Mouse (Mus musculus) myocyte (in vitro differentiated cells): ENCODE data around the gene Ak8.

ENCODE experiments used
- CEBPB ChIP-seq: IDR thresholded peaks from 2 replicates; pipeline ENCODE4 v1.6.1; 2011; ENCODE audit warnings: mild to moderate bottlenecking, moderate library complexity; ENCODE audit not compliant: poor library complexity, insufficient read depth, severe bottlenecking
- MAX ChIP-seq: IDR thresholded peaks from one replicate; pipeline ENCODE4 v1.6.1; 2011; ENCODE audit warnings: low read depth, mild to moderate bottlenecking, control low read depth
- MYOD1 ChIP-seq, 3 experiments: IDR thresholded peaks; one replicate each; pipeline ENCODE4 v1.6.1; 2011; ENCODE audit warnings: control low read depth in 2 of 3, low read depth in 2 of 3, mild to moderate bottlenecking in 2 of 3, moderate library complexity in 1 of 3; ENCODE audit not compliant: insufficient read length in 2 of 3, control insufficient read depth in 1 of 3
- POLR2A ChIP-seq: IDR thresholded peaks from one replicate; pipeline ENCODE4 v1.6.1; 2011; ENCODE audit warnings: low read depth, mild to moderate bottlenecking, control low read depth, moderate library complexity; ENCODE audit not compliant: insufficient read length

- TF ChIP-seq POLR2A (no peak), MAX (no peak), CEBPB (no peak), MYOD1 (IDR thresholded peaks at IDR 0.05; ENCODE audit: control insufficient read depth in 1 of 3, insufficient read length in 2 of 3, low read depth in 2 of 3) (peak in 1 of 3 experiments; percentile 24)
Measured at GRCm38 (mm10) chr2:28727786-28728404, 27.9 kb downstream of the Ak8 start.
